Mouse (Mus musculus) stomach, embryonic 16.5 days (tissue): ENCODE measurements around the gene Ranbp3. TPM values are rescaled to one million over a fixed set of nuclear protein-coding genes. Genes with fewer than 3 reads are reported as not detected.

Source experiments
- ATAC-seq: fragments of 200-750 bp; cut with Nextera tagmentation; 2 replicates; pipeline ENCODE4 v1.8.0; 2017; ENCODE audit warnings: moderate number of reproducible peaks, moderate TSS enrichment; ENCODE audit not compliant: insufficient read depth, low FRiP score
- H3K27ac ChIP-seq: fragments of 300-500 bp; sonication (generic); 2 replicates; pipeline ENCODE4 v1.5.1; 2014; ENCODE audit warnings: low read length
- H3K27me3 ChIP-seq: fragments of 300-500 bp; sonication (generic); 2 replicates; pipeline ENCODE4 v1.6.1; 2014; ENCODE audit warnings: low read length, control low read depth, mixed read lengths; ENCODE audit not compliant: control insufficient read depth, insufficient read depth
- H3K36me3 ChIP-seq: fragments of 300-500 bp; sonication (generic); 2 replicates; pipeline ENCODE4 v1.6.1; 2014; ENCODE audit warnings: low read length; ENCODE audit not compliant: control insufficient read depth, insufficient read depth
- H3K4me1 ChIP-seq: fragments of 300-500 bp; sonication (generic); 2 replicates; pipeline ENCODE4 v1.6.1; 2014; ENCODE audit warnings: low read length, control low read depth, mixed read lengths; ENCODE audit not compliant: control insufficient read depth, insufficient read depth
- H3K4me2 ChIP-seq: fragments of 300-500 bp; sonication (generic); 2 replicates; pipeline ENCODE4 v1.6.1; 2014; ENCODE audit warnings: low read depth, low read length, mixed read lengths
- H3K4me3 ChIP-seq: fragments of 300-500 bp; sonication (generic); replicated peaks from 2 replicates; pipeline ENCODE4 v1.5.1; 2014; ENCODE audit warnings: mild to moderate bottlenecking, low read length
- H3K9ac ChIP-seq: fragments of 300-500 bp; sonication (generic); 2 replicates; pipeline ENCODE4 v1.6.1; 2014; ENCODE audit warnings: low read length
- H3K9me3 ChIP-seq: fragments of 300-500 bp; sonication (generic); replicated peaks from 2 replicates; pipeline ENCODE4 v1.6.1; 2016; ENCODE audit warnings: low read length, control low read depth; ENCODE audit not compliant: control insufficient read depth
- WGBS: fragments of 180-500 bp; shearing (Covaris S2); extraction: QIAGEN DNeasy Blood & Tissue Kit; methylation state at CpG from one replicate; pipeline ENCODE4 v1.1.7; 2014; 5-methylcytosine and 5-hydroxymethylcytosine counted together
- polyA plus RNA-seq: library from polyadenylated mRNA; unstranded; fragments of >200 nt; fragmentation: Nextera tagmentation; extraction: Ambion mirVana; gene quantifications from 2 replicates; pipeline ENCODE4 v1.2.1, GENCODE M21; 2015

The Ranbp3 gene
- polyA plus RNA-seq, 1 experiment from 2014 or later: 79.7 TPM

DNA sequence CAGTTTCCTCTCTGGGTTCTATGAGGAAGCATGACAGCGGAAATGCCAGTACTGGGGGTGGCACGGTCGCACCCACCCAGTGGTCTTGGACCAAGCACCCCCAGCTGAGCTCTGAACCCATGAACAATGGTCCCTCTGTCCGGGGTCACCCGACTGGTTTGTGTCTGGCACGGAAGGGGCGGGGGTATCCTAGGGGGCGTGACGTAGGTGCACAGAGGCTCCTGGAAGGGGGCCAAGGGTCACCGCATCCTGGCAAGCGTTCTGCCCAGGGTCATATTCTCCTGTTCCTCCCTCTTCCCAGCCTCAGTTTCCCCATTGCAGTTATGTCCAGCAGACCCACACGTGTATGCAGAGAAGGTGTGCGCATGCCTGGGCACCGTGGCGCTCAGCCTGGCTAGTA, 80.4 kb downstream of the Ranbp3 start:
- H3K4me2 ChIP-seq: no peak overlapping the region
- ATAC-seq: no peak
- WGBS: 25% methylated on average over 15 of the region's 15 CpGs

DNA sequence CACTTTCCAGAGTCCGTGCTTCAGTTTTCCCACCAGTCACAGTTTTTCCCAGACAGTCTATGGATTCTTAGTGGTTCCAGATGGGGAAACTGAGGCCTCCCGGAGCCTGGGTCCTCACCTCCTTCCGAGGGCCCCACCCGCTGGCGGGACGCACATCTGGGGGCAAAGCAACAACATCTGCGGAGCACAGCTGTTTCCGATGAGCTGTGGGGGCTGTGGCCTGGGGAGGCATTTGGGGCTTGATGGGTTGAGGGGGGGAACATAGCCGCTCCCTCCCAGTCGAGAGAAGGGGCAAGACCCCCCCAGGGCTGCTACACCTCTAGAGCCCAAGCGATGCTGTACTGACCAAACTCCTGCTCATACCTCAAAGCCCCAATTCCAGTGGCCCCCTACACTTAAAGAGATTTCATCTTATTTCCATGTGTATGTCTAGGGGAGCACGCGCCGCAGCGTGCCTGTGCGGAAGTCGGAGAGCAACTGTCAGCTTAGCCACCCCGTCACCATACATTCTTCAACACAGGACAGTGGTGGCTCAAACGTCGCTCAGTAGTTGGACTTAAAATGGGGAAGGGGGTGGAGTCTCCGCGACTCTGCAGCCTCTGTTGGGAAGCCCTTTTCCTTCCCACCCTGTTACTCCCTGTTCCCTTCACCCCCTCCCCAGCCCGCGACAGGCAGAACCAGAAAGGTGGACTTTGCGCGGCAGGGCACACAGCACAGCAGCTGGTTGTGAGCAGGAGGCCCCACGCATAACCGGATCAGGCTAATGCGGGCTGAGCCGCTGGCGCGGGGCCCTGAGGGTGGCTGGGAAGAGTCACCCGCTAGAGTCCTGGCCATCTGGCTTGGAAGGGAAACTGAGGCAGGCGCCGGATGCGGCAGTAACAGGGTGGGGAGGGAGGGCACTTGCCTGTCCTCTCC, 81.4 kb downstream of the Ranbp3 start:
- H3K4me3 ChIP-seq: peak overlapping the region; percentile 9; the same call in 1 of the 2 replicates
- WGBS: 18% methylated on average over 36 of the region's 36 CpGs
- peaks cover 49% of the 10 kb centered on the region for H3K27me3 ChIP-seq
- H3K9ac ChIP-seq: peak overlapping the region; percentile 32; the same call in 1 of the 2 replicates
- no peak for ATAC-seq
- H3K4me2 ChIP-seq: peak overlapping the region; percentile 33; the same call in 1 of the 2 replicates
- no peaks in the 10 kb centered on the region for H3K36me3 ChIP-seq
- H3K27ac ChIP-seq: no peak overlapping the region
- H3K9me3 ChIP-seq: no peaks in the 10 kb centered on the region
- peaks cover 19% of the 10 kb centered on the region for H3K4me1 ChIP-seq

More for the DNA sequence above, 80.4 kb downstream of the Ranbp3 start:
- H3K27me3 ChIP-seq: peaks cover 49% of the 10 kb centered on the region
- peaks cover 19% of the 10 kb centered on the region for H3K4me1 ChIP-seq
- H3K4me3 ChIP-seq: no peak overlapping the region
- no peaks in the 10 kb centered on the region for H3K9me3 ChIP-seq
- no peak overlapping the region for H3K27ac ChIP-seq
- H3K36me3 ChIP-seq: no peaks in the 10 kb centered on the region
- no peak overlapping the region for H3K9ac ChIP-seq

DNA sequence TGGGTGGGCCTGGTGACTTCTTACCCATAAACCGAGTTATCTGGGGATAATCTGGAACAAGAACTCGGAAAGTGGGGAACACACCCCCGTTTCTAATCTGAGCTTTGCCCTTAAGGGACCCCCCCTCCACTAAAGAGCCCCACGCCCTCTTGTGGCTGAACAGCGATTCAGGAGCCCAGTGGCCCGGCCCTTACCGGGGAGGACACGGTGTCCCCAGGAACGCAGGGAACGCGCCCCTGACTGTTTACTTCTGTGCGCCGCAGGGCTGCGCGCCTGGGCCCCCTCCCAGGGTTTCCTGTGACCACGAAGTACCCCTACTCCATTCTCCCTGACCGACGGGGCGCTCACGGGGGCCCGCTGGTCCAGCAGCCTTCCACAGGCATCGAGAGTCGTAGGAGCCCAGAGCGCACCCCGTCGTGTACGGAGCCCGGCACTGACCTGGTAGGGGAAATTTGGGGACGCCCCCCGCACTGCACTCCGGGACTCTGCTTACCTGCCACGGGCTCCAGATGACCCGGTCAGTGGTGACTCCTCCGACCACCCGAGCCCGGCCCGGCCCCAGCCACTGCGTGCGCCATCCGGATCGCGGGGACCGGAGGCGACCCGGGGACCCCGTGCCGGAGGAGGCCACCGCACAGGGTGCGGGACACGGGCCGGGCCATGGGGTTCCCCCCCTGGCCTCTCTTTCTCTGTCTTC, 83.8 kb downstream of the Ranbp3 start:
- H3K36me3 ChIP-seq: no peaks in the 10 kb centered on the region

DNA sequence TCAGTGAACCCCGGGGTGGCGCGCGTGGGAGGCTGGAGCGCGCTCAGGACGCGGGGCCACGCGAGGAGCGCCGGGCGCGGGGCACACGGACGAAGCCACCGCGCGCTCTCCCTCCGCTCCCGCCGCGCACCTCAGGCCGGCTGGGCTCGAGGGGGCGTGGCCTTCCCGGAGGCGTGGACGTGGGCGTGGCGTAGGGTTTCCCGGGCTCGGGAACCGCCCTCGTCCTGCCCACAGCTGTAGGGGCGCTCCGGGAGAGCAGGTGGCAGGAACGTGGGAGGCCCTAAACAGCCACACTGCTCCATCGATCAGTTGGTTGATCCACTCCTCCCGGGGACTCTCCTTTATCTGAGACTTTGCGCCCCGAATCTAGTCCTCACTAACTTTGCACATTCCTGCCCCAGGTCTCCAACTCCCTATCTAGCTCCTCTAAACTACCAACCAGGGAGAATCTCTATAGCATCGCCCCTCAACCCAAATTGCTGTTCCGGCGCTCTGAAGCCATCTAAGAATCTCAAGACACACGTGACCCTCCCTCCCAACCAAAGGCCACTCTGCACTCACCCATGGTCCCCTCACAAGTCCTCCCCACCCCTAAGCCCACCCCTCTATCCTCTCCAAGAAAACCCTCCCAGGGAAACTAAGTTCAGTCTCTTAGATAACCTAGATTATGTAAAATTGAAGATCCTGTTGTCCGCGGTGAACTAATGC, 84.5 kb downstream of the Ranbp3 start, which contains the start of gene Nrtn:
Nrtn (minus strand) TSS at position 115 of the 708 bp plus-strand sequence.
- Histone ChIP-seq H3K27ac (no peak within 1 kb of the TSS), H3K4me3 (peak within 1 kb of the TSS; percentile 63), H3K9me3 (no peaks in the 10 kb centered on the region), H3K4me2 (peak within 1 kb of the TSS; percentile 100), H3K36me3 (no peaks in the 10 kb centered on the region), H3K4me1 (peaks cover 27% of the 10 kb centered on the region), H3K9ac (peak within 1 kb of the TSS; percentile 85), H3K27me3 (peaks cover 38% of the 10 kb centered on the region)
- peak; percentile 77 for ATAC-seq
- WGBS: under 1% methylated on average over 48 of the region's 48 CpGs

More for the DNA sequence above, 83.8 kb downstream of the Ranbp3 start:
- peak; percentile 14; the same call in 1 of the 2 replicates for ATAC-seq
- Histone ChIP-seq H3K4me2 (peak overlapping the region; percentile 100), H3K4me1 (peaks cover 23% of the 10 kb centered on the region), H3K27ac (no peak overlapping the region), H3K9me3 (no peaks in the 10 kb centered on the region), H3K4me3 (peak overlapping the region; percentile 63), H3K27me3 (peaks cover 46% of the 10 kb centered on the region), H3K9ac (peak overlapping the region; percentile 85)
- WGBS: under 1% methylated on average over 51 of the region's 51 CpGs

DNA sequence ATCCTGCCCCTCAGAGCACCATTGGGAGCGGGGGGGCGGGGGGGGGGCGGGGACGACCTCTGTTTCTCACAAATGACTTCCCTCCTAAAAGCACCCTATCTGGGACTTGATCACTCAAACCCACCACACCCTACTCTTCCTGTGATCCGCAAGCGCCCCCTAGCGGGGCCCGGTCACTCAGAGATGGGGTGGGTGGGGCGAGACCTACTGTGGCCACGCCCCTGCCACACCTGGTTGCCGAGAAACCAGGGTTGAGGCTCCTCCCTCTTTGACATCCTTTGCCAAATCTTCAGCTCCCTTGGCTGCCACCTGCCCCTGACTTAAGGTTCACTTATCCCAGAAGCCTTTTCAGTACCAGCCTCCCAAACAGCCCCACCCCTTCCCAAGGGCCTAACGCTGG, 85.0 kb downstream of the Ranbp3 start:
- no peaks in the 10 kb centered on the region for H3K36me3 ChIP-seq
- H3K27me3 ChIP-seq: peaks cover 33% of the 10 kb centered on the region
- no peaks in the 10 kb centered on the region for H3K9me3 ChIP-seq
- 5% methylated on average over 12 of the region's 12 CpGs for WGBS
- no peak overlapping the region for H3K27ac ChIP-seq
- peak overlapping the region; percentile 63; the same call in 1 of the 2 replicates for H3K4me3 ChIP-seq
- ATAC-seq: no peak
- H3K4me1 ChIP-seq: peaks cover 33% of the 10 kb centered on the region
- peak overlapping the region; percentile 11; the same call in 1 of the 2 replicates for H3K9ac ChIP-seq
- H3K4me2 ChIP-seq: peak overlapping the region; percentile 100

DNA sequence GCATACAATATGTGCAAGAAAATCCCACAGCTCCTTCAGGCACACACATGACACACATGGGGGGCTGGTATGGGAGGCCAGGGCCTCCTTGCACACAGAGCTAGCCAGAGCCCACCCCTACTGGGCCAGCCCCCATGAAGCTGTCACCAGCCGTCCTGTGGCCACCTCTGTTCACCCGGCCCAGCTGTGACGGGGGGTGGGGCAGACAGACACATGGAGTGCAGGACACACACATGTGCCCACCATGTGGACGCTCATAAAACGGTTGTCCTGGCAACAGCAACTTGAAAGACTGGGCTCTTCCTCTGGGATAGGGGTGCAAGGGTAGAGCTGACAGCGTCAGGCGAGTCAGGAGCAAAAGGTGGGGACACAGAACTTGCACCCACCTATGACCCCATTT, 86.2 kb downstream of the Ranbp3 start:
- Histone ChIP-seq H3K27ac (no peak overlapping the region), H3K4me2 (no peak overlapping the region), H3K4me3 (no peak overlapping the region), H3K9ac (no peak overlapping the region), H3K4me1 (peaks cover 34% of the 10 kb centered on the region), H3K9me3 (no peaks in the 10 kb centered on the region), H3K27me3 (peaks cover 23% of the 10 kb centered on the region), H3K36me3 (no peaks in the 10 kb centered on the region)
- ATAC-seq: no peak
- WGBS: 58% methylated on average over 7 of the region's 7 CpGs

DNA sequence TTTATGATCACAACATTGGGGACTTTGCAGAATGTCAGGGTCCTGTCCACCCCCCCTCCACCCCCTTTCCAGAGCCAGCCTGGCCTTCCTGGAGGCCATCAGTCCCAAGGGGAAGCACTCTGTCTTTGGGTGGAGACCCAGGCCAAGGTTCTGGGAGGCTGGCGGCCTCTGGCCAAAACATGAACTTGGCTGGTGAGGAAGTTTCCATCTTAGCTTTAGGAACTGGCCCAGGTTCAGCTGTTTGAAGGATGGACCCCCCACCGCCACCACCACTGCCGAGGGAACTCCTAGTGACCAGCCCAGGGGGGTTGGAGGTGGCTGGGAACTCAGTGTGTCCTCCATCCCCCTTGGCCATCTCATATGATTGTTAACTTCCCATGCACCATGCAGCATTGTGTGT, 88.0 kb downstream of the Ranbp3 start:
- Histone ChIP-seq H3K27ac (no peak overlapping the region), H3K4me1 (peaks cover 34% of the 10 kb centered on the region), H3K4me3 (no peak overlapping the region), H3K9me3 (no peaks in the 10 kb centered on the region), H3K9ac (no peak overlapping the region), H3K36me3 (no peaks in the 10 kb centered on the region), H3K27me3 (peaks cover 7% of the 10 kb centered on the region), H3K4me2 (no peak overlapping the region)
- no peak for ATAC-seq
- WGBS: 65% methylated on average over 3 of the region's 3 CpGs
